ENCODE assay signal across 21 mouse cellular contexts in genomic region chr9:54844556-54845176, GRCm38 (mm10). TPM values are rescaled to one million over a fixed set of nuclear protein-coding genes. Genes with fewer than 3 reads are reported as not detected.
DNase-seq lines count a peak whose midpoint lies in the region; ATAC-seq and TF ChIP-seq lines count a peak whose summit lies in the region.
"Had no signal": no experiment of that assay in that cellular context is flagged by ENCODE, and none has a peak within 500 bp of the region (broad histone marks: within the 10 kb centered on the region; RNA-seq: fewer than 3 reads in every experiment).

No protein-coding gene starts in this region.

- H3K4me1 ChIP-seq in kidney, embryonic 15.5 days = peaks cover 9% of the 10 kb centered on the region; the same call in 1 of the 2 replicates
- H3K4me1 ChIP-seq in lung, embryonic 16.5 days (replicated peaks; ENCODE audit: control insufficient read depth, insufficient read depth, low read length) = no peaks in the 10 kb centered on the region; the same call in 1 of the 2 replicates
- no peaks in the 10 kb centered on the region for H3K4me1 ChIP-seq in lung, postnatal 0 days (ENCODE audit: insufficient read depth, low read depth, low read length)
- H3K4me1 ChIP-seq in stomach, embryonic 16.5 days (ENCODE audit: control insufficient read depth, insufficient read depth, low read length) = no peaks in the 10 kb centered on the region
- H3K4me1 ChIP-seq: embryonic facial prominence, embryonic 13.5 days; forebrain, embryonic 13.5 days; heart, embryonic 15.5 days; hindbrain, embryonic 13.5 days had no signal

- H3K36me3 ChIP-seq in kidney, embryonic 15.5 days = no peaks in the 10 kb centered on the region
- no peaks in the 10 kb centered on the region for H3K36me3 ChIP-seq in lung, embryonic 16.5 days (ENCODE audit: control insufficient read depth, insufficient read depth, low read length)
- no peaks in the 10 kb centered on the region for H3K36me3 ChIP-seq in lung, postnatal 0 days (ENCODE audit: insufficient read depth, low read length)
- no peaks in the 10 kb centered on the region for H3K36me3 ChIP-seq in stomach, embryonic 16.5 days (ENCODE audit: control insufficient read depth, insufficient read depth, low read length)
- H3K36me3 ChIP-seq: embryonic facial prominence, embryonic 13.5 days; heart, embryonic 15.5 days; hindbrain, embryonic 13.5 days had no signal

- H3K9ac ChIP-seq in kidney, embryonic 15.5 days = no peak overlapping the region
- H3K9ac ChIP-seq in lung, embryonic 16.5 days (ENCODE audit: low read length) = no peak overlapping the region
- no peak overlapping the region for H3K9ac ChIP-seq in lung, postnatal 0 days (replicated peaks; ENCODE audit: low read depth)
- H3K9ac ChIP-seq in stomach, embryonic 16.5 days (ENCODE audit: low read length) = no peak overlapping the region
- H3K9ac ChIP-seq: embryonic facial prominence, embryonic 13.5 days; forebrain, embryonic 13.5 days; forebrain, postnatal 0 days; heart, embryonic 15.5 days; hindbrain, embryonic 13.5 days had no signal

- H3K4me3 ChIP-seq in kidney, embryonic 15.5 days (replicated peaks) = no peak overlapping the region
- H3K4me3 ChIP-seq in lung, embryonic 16.5 days (ENCODE audit: low read length) = no peak overlapping the region
- H3K4me3 ChIP-seq in lung, postnatal 0 days (ENCODE audit: low read depth, low read length) = no peak overlapping the region
- H3K4me3 ChIP-seq in stomach, embryonic 16.5 days (replicated peaks; ENCODE audit: low read length) = no peak overlapping the region
- H3K4me3 ChIP-seq: embryonic facial prominence, embryonic 13.5 days; forebrain, embryonic 13.5 days; gastrocnemius, adult 2 months; heart, embryonic 15.5 days; hindbrain, embryonic 13.5 days had no signal

- H3K9me3 ChIP-seq in kidney, embryonic 15.5 days (replicated peaks) = no peaks in the 10 kb centered on the region
- no peaks in the 10 kb centered on the region for H3K9me3 ChIP-seq in lung, embryonic 16.5 days (ENCODE audit: control insufficient read depth, low read length)
- H3K9me3 ChIP-seq in lung, postnatal 0 days (ENCODE audit: low read length) = no peaks in the 10 kb centered on the region
- no peaks in the 10 kb centered on the region for H3K9me3 ChIP-seq in stomach, embryonic 16.5 days (replicated peaks; ENCODE audit: control insufficient read depth, low read length)
- H3K9me3 ChIP-seq: embryonic facial prominence, embryonic 13.5 days; forebrain, embryonic 13.5 days; heart, embryonic 15.5 days; hindbrain, embryonic 13.5 days had no signal

- H3K27ac ChIP-seq in kidney, embryonic 15.5 days = 0 out of 2 replicates have a peak overlapping the region, but pooled peaks have one; percentile 7
- no peak overlapping the region for H3K27ac ChIP-seq in lung, embryonic 16.5 days (ENCODE audit: low read length)
- H3K27ac ChIP-seq in lung, postnatal 0 days (ENCODE audit: low read length) = no peak overlapping the region
- no peak overlapping the region for H3K27ac ChIP-seq in stomach, embryonic 16.5 days (ENCODE audit: low read length)
- H3K27ac ChIP-seq: embryonic facial prominence, embryonic 13.5 days; forebrain, embryonic 13.5 days; gastrocnemius, adult 2 months; heart, embryonic 15.5 days; hindbrain, embryonic 13.5 days had no signal

- no peak for DNase-seq in kidney, postnatal 36 days
- DNase-seq in lung, postnatal 0 days (ENCODE audit: low spot score) = no peak
- DNase-seq in layer of hippocampus, adult 9-10 months (ENCODE audit: low spot score) = no peak
- no peak for DNase-seq in right cerebral cortex, postnatal 14 days
- DNase-seq: adrenal gland, postnatal 14 days; cerebellum, adult 11-12 months; cerebellum, adult 9-10 months; cerebellum, postnatal 25 days; forebrain, postnatal 0 days; gastrocnemius, adult 2 months; gastrocnemius, postnatal 25 days; heart, adult 18-20 months; heart, postnatal 14 days had no signal

- no peaks in the 10 kb centered on the region for H3K27me3 ChIP-seq in kidney, embryonic 15.5 days
- H3K27me3 ChIP-seq in lung, embryonic 16.5 days (ENCODE audit: control insufficient read depth, insufficient read depth, low read depth, low read length) = no peaks in the 10 kb centered on the region
- H3K27me3 ChIP-seq in lung, postnatal 0 days (replicated peaks; ENCODE audit: insufficient read depth, low read length) = no peaks in the 10 kb centered on the region
- no peaks in the 10 kb centered on the region for H3K27me3 ChIP-seq in stomach, embryonic 16.5 days (ENCODE audit: control insufficient read depth, insufficient read depth, low read length)
- H3K27me3 ChIP-seq: embryonic facial prominence, embryonic 13.5 days; forebrain, embryonic 13.5 days; heart, embryonic 15.5 days; hindbrain, embryonic 13.5 days had no signal

- ATAC-seq in kidney, embryonic 15.5 days (replicated peaks; ENCODE audit: low FRiP score) = 0 out of 2 replicates have a peak, but pooled peaks have one; percentile 52
- 0 out of 2 replicates have a peak, but pooled peaks have one; percentile 10 for ATAC-seq in lung, embryonic 16.5 days (ENCODE audit: low read depth)
- no peak for ATAC-seq in lung, postnatal 0 days
- peak; percentile 72; the same call in 1 of the 2 replicates for ATAC-seq in stomach, embryonic 16.5 days (ENCODE audit: insufficient read depth, low FRiP score)
- ATAC-seq: forebrain, embryonic 13.5 days; forebrain, postnatal 0 days had no signal

- WGBS in kidney, embryonic 15.5 days = 56% methylated on average over 3 of the region's 3 CpGs
- WGBS in lung, embryonic 16.5 days = 59% methylated on average over 3 of the region's 3 CpGs
- WGBS in lung, postnatal 0 days = 64% methylated on average over 3 of the region's 3 CpGs
- 40% methylated on average over 3 of the region's 3 CpGs for WGBS in stomach, embryonic 16.5 days

- TF ChIP-seq CTCF in lung, postnatal 0 days (IDR thresholded peaks at IDR 0.05) = no peak

- TF ChIP-seq EP300 in lung, postnatal 0 days (IDR thresholded peaks at IDR 0.05) = no peak

- no peak overlapping the region for H3K4me2 ChIP-seq in kidney, embryonic 15.5 days
- H3K4me2 ChIP-seq in lung, embryonic 16.5 days (ENCODE audit: low read depth, low read length) = no peak overlapping the region
- H3K4me2 ChIP-seq in lung, postnatal 0 days (replicated peaks; ENCODE audit: low read depth, low read length) = no peak overlapping the region
- H3K4me2 ChIP-seq in stomach, embryonic 16.5 days (ENCODE audit: low read depth, low read length) = no peak overlapping the region
- H3K4me2 ChIP-seq: embryonic facial prominence, embryonic 13.5 days; forebrain, embryonic 13.5 days; heart, embryonic 11.5 days; heart, embryonic 15.5 days; hindbrain, embryonic 13.5 days had no signal

RNA-seq across cellular contexts. Expression of gene Ireb2, which starts 18.9 kb away (rescaled TPM):
- 34.8 and 37.0 TPM in 2 replicates for polyA plus RNA-seq in kidney, embryonic 15.5 days (2015; fragmentation: Nextera tagmentation; extraction: Ambion mirVana)
- 29.7 and 32.1 TPM in 2 replicates for polyA plus RNA-seq in lung, embryonic 16.5 days (2015; fragmentation: Nextera tagmentation; extraction: Ambion mirVana)
- 13.6 and 16.6 TPM in 2 replicates for polyA plus RNA-seq in lung, postnatal 0 days (2015; fragmentation: Nextera tagmentation; extraction: Ambion mirVana)
- polyA plus RNA-seq in stomach, embryonic 16.5 days (2015; fragmentation: Nextera tagmentation; extraction: Ambion mirVana) = 28.5 and 31.5 TPM in 2 replicates
